Mouse (Mus musculus): ENCODE measurements around the gene Mapk1.
A peak's percentile ranks its signal among the peaks of the same experiment; 100 is the strongest.
"Not testable (repeated sequence)": the region's sequence is repeated elsewhere in the genome, so short reads cannot be mapped to it uniquely, and the experiment has no call there.

The Mapk1 gene

DNA sequence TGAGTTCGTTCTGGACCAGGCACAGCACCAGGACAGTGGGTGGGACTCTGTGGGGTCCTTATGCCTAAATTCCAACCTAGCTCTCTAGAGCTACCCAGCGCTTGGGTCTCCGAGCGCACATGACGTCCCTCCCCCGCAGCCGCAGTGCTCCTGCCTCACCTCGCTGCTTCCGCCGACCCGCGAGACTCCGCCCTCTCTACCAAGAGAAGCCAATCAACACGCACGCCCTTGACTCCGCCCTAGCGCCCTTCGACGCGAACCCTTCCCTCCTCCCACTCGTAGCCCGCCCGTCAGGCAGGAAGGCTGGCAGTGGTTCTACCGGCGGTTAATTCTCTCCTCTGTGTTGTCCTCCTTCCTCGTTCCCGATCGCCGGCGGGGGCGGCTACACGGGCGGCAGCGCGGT lies at the start of gene Mapk1:
Gene Mapk1, plus strand, starts transcription at position 252 of the 403 bp plus-strand sequence.
- DNase-seq (ENCODE audit: low read depth, low spot score) = peak; percentile 97

DNA sequence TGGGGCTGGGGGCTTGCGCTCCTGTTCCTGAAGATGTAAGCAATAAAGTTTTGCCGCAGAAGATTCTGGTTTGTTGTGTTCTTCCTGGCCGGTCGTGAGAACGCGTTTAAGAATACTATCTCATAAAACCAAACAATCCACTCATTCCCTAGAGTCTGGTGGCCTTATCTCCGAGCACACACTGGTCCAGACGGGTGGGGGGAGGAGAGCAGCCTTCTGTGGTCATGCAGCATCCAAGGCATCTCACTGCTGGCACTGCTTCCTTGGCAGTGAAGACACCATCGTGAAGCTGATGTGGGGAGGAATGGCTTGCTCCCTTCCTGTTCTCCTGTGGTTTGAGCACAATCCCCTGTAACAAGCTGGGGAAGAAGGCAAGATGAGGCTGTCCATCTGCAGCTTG lies 43.6 kb upstream of the Mapk1 start:
- no peak for DNase-seq (ENCODE audit: low read depth, low spot score)

DNA sequence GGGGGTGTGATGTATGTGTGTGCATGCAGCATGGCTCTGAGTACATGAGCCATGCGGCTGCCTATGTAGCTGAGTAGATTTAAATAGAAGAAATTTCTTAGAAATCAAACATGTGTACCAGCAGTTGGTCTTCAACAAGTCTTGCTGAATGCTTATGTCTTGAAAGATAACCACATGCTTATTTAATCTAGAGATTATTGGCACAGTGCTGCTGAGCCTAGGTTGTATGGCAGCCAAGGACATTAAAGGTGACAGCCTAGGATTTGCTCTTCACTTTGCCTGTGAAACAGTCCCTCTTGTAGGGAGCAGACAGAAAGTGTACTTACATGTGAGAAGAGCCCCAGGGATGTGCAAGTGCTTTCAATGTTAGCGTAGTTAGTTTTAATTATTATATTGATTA lies 42.1 kb upstream of the Mapk1 start:
- DNase-seq (ENCODE audit: low read depth, low spot score) = no peak

DNA sequence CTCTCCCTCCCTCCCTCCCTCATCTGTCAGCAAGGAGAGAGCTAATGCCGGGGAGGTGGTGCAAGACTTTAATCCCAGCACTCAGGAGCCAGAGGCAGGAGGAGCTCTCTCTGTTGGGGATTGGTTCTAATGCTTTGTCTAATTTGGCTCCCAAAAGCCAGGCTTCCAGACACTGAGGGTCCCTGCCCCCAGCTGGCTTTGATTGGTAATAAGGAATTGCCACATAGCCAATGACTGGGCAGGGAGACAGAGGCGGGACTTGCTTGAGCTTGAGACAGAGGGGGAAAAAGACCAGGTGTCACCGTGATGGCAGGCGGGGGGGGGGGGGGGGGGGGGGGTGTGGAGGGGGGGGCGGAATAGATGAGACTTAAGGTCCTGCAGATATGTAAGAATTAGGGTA lies 24.6 kb upstream of the Mapk1 start:
- no peak for DNase-seq (ENCODE audit: low read depth, low spot score)

DNA sequence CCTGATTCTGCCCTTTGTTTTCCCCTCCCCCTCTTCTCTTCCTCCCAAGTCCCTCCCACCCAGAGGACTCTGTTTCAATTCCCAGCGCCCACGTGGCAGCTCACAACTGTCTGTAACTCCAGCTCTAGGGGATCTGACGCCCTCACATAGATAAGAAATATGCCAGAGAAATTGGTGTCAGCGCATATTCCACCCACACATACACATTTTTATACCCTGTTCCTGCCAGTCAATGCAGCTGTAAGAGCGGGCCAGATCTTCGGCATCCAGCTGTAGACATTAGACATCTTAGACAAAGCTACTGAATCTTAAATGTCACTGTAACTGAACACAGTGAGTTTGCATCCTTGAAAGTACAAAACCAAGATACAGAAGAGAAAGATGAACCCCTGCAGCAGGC lies 23.3 kb upstream of the Mapk1 start:
- no peak for DNase-seq (ENCODE audit: low read depth, low spot score)

DNA sequence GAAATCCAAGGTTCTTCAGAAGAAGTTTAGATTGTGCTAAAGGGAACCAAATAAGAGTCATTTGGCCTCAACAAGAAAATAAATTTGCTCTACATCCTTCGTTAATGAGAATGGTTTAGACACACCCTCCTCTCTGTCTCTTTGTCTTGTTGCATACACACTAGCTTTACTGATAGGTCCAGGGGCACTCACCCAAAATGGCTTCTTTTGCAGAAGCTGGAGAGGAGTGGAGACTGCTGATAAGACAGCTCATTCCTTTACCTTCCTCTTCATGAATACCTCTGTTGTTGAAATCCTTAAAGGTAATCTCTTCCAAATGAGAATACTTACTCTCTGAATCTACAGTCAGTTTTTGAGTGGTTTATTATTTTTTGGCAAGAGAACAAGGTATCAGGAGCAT lies 18.0 kb upstream of the Mapk1 start:
- no peak for DNase-seq (ENCODE audit: low read depth, low spot score)

DNA sequence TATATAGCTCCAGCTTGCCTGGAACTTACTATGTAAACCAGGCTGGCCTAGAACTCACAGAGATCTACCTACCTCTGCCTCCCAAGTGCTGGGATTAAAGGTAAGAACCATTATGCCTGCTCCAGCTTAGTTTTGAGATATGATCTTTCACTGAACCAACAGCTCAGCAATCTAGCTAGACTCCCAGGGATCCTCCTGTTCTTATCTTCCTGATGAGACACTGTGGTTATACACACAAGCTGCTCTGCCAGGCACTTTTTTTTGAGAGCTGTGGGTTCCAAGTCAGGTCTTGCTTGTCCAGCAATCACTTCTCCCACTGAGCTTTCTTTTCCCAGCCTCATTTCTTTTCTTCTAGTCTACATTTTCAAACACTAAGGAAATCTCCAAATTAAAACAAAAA lies 16.9 kb upstream of the Mapk1 start:
- no peak for DNase-seq (ENCODE audit: low read depth, low spot score)

DNA sequence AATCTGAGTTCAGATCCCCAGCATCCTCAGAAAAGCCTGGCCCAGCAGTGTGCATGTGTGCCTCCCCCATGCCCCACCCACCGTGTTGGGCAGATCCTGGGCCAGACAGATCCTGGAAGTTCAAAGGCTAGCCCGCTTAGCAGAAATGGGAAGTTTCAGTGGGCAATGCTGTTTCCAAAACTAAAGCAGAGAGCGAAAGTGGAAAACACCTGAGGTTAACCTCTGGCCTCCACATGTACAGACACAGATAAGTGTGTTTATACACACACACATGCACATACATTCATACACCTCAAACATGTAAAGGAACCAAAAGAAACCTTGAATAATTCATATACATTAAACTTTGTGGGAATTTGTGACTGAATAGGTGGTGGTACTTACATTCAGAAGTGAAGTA lies 5.1 kb upstream of the Mapk1 start:
- no peak for DNase-seq (ENCODE audit: low read depth, low spot score)

DNA sequence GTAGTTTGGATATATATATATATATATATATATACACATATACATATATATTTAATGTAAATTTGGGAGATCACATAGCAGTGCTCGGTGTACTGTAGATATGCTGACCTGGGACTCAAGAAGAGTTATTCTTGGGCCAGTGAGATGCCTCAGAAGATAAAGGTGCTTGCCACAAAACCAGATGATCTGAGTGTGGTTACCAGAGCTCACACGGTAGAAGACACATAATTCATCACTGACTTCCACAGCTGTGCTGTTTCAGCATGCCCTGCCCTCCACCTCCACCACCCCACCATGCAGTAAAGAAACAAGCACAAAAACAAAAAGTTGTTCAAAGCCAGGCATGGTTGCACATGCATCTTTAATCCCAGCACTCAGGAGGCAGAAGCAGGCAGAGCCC lies 4.4 kb upstream of the Mapk1 start:
- DNase-seq (ENCODE audit: low read depth, low spot score) = no peak

DNA sequence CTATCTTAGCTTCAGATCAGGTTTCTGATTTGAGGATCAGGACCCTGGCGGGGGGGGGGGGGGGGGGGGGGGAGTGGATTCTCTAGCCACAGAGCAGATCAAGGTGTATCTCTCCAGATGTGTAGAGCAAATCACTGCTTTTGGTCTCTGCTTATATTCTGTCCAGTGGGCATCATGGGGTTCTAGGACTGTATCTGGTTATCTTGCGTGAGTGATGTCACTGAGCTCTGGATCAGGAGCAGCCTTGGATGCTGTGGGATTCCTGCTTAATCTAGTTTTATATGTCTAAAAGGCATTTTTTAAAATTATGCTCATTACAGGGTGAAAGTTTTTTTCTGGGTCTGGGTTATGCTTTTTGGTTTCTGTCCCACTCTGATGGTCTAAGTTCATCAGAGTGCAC lies 546 bp upstream of the Mapk1 start:
- no peak for DNase-seq (ENCODE audit: low read depth, low spot score)

DNA sequence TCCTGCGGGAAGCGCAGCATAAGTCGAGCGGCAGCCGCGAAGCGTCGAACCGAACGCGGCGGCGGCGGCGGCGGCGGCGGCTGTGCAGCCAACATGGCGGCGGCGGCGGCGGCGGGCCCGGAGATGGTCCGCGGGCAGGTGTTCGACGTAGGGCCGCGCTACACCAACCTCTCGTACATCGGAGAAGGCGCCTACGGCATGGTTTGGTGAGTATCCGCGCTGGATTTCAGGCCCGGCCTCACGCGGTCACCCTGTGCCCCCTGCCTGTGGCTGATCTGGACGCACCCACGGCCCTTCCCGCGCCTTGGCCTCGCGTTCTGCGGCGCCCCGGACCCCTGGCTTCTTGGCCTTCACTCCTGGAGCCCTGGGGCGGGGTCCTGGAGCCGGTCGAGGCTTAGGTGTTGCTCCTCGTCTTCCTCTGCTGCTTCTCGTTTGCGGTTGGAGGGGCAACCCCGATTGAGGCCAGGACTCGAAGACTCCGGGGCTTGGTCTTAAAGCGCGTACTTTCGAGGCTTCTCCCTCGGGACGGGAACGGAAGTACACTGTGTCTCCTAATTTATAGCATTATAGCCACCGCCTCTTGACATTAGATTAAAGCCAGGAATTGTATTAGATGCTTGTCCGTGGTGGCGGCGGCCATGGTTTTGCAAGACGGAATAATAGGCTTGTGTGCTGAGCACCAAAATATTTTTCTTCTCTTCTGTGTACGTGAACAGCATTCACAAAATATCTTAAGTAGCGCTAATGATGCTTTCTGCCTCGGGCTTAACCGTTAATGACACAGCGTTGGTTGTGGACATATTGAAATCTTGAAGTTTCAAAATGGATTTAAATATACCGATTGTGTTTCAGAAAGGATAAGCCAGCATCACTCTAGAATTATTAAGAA lies 596 bp downstream of the Mapk1 start:
- DNase-seq (ENCODE audit: low read depth, low spot score) = peak; percentile 63

DNA sequence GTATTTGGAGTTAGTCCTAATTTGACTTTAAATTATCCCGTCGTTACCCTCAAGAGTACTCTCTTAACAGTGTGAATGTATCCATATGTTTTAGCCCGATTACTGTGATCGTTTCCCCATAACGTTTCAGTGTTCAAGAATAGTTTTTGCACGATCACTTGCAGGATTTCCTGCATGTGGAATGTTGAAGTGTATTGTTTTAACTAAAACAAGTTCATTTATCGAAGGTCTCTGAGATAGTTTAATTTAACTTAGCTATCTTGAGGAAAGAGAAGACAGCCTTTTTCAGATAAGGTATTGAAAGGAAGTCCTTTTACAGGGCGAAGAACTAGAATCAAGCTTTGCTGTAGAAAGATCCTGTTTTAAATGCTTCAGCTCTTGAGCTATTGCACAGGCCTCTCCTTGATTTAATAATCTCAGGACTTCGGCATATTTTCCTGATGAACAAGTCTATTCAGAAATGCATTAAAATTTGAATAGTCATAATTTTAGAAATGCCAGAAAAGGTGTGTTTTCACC lies 1.3 kb downstream of the Mapk1 start:
- no peak for DNase-seq (ENCODE audit: low read depth, low spot score)

DNA sequence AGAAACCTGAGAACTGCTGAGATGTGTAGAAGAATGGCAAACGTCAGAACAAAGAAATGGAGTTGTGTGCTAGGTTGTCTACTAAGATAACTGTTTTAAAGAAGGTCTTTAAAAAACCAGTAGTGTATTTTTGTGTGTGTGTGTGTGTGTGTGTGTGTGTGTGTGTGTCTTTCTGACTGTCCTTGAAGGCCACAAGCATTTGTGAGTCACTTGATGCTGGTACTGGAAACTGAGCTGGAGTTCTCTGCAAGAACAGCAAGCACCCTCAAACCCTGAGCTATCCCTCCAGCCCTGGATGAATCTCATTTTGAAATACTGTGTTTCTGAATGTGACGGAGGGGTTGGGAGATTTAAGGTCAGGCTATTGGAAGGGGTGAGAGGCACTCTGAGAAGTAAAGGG lies 4.1 kb downstream of the Mapk1 start:
- DNase-seq (ENCODE audit: low read depth, low spot score) = no peak

DNA sequence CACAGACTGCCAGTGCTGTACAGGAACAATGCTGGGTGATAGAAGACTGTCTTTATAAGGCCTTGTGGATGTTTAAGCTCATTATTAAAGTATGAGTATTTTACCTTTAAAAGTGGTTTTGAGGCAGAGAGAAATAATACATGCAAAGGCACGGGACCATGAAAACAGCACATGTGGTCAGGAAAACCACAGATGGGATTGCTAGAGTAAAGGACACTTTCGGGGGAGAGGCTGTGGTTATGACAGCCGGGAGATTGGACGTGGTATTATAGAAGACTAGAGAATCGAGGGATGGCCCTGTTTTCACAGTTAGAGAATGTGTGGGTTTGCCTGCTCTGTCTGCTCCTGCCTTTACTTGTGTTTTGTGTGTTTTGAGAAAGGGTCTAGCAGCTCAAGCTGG lies 5.7 kb downstream of the Mapk1 start:
- no peak for DNase-seq (ENCODE audit: low read depth, low spot score)

DNA sequence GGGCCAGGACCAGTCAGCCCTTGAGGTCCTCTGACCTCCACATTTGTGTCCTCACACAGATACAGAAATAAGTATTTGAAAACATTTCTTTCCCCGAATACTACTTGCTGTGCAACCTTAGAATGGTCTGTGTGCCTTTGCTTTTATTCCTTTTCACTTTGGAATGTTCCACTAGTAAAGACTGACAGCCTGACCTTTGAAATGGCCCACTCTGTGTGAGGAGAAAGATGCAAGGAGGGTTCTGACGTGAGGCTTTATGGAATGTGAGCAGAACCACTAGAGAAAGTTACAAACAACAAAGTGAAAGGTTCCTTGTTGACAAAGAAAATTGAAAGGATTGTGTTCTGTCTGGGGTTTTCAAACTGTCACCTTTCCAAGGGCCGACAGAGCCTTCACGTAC lies 6.8 kb downstream of the Mapk1 start:
- no peak for DNase-seq (ENCODE audit: low read depth, low spot score)

DNA sequence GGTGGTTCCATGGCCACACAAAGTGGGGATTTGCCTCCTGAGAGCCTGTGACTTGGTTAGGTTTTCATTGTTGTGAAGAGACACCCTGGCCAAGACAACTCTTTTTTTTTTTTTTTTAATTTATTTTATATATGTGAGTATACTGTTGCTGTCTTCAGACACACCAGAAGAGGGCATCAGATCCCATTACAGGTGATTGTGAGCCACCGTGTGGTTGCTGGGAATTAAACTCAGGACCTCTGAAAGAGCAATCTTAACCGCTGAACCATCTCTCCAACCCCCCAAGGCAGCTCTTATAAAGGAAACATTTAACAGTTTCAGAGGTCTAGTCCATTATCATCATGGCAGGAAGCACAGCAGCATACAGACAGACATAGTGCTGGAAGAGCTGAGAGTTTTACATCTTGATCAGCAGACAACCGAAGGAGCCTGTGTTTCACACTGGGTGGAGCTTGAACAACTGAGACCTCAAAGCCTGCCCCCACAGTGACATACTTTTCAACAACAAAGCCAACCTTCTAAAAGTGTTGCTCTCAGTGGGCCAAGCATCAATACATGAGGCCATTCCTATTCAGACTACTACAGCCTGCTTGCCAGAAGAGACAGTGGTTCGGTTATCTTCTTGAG lies 11.4 kb downstream of the Mapk1 start:
- peak; percentile 59 for DNase-seq (ENCODE audit: low read depth, low spot score)

DNA sequence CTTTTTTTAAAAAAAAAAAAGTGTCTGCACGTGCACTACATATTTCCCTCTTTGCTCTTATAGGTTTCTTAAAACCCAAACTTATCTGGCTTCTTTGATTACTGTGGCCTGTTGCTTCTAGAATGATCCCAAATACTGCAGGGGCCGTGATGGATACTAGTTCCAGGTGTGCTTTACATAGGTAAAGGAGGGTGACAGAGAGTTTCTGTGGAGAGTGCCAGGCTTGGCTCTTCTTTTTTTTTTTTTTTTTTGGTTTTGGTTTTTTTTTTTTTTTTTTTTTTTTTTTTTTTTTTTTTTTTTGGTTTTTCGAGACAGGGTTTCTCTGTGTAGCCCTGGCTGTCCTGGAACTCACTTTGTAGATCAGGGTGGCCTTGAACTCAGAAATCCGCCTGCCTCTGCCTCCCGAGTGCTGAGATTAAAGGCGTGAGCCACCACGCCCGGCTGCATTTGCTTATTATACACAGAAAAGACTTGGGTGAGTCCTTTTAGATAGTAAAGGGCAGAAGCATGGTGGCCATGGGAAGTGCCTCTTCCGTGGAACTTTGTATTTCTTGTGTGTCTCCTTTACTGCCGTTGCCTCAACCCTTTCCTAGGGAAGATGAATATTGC lies 13.0 kb downstream of the Mapk1 start:
- DNase-seq (ENCODE audit: low read depth, low spot score) = not testable (repeated sequence)

DNA sequence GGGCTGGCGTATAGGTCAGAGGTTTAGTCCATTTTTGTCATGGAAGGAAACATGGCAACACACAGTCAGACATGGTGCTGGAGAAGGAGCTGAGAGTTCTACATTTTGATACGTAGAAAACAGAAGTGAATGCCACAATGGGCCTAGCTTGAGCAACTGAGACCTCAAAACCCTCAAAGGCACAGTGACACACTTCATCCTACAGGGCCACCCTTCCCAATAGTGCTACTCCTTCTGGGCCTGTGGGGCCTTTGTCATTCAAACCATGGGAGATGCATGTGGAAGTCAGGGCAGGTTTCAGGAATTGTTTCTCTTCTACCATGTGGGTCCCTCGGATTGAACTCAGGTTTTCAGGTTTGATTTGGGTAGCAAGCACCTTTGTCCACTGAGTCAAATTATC lies 17.9 kb downstream of the Mapk1 start:
- DNase-seq (ENCODE audit: low read depth, low spot score) = no peak

DNA sequence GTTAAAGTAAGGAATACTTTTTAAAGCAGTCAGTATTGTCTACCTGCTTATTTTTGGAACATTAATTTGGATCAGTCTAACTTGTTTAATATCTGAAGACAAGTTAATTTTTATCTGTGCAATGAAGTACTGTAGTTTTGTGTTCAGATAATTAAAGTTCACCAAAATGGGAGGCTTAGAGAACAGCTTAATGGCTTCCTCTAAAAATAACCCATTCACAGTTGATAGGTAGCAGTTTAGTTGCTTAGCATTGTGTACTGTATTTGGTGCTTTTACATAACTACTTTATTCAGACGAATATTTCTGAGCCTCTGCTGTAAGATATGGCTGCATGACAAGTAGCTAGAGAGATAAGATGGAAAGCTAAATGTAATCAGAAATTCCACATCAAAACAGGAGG lies 23.9 kb downstream of the Mapk1 start:
- DNase-seq (ENCODE audit: low read depth, low spot score) = no peak

DNA sequence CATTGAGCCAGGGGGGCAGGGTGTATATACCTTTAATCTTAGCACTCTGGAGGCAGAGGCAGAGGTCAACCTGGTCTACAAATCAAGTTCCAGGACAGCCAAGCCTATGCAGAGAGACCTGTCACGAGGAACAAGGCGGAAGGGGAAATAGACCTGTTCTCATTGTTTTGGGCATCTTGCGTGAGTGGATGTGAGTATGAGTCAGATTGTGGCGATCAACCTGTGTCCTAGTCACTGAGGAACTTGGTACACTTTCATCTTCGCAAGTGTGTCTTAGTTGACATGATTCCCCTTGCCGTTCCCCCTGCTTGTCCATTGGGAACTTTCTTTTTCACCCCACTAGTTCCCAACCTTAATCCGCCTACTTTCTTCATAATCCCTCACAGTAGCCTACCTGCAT lies 26.9 kb downstream of the Mapk1 start:
- no peak for DNase-seq (ENCODE audit: low read depth, low spot score)

DNA sequence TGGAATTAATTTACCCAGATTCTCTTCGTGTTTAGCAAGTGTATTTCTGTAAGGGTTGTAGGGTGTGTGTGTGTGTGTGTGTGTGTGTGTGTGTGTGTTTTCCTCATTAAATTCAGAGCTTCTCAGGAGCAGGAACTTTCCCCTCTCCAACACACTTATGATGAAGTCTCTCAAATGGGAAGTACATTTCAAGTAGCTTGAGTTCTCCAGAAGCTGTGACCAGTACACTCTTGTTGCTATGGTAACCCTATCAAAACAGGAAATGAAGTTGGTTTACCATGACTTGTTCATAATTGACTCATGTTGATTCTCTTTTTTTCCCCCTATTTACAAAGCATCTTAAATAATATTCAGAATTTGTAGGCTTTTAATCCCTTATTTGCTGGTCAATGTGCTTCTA lies 29.4 kb downstream of the Mapk1 start:
- DNase-seq (ENCODE audit: low read depth, low spot score) = peak; percentile 88

DNA sequence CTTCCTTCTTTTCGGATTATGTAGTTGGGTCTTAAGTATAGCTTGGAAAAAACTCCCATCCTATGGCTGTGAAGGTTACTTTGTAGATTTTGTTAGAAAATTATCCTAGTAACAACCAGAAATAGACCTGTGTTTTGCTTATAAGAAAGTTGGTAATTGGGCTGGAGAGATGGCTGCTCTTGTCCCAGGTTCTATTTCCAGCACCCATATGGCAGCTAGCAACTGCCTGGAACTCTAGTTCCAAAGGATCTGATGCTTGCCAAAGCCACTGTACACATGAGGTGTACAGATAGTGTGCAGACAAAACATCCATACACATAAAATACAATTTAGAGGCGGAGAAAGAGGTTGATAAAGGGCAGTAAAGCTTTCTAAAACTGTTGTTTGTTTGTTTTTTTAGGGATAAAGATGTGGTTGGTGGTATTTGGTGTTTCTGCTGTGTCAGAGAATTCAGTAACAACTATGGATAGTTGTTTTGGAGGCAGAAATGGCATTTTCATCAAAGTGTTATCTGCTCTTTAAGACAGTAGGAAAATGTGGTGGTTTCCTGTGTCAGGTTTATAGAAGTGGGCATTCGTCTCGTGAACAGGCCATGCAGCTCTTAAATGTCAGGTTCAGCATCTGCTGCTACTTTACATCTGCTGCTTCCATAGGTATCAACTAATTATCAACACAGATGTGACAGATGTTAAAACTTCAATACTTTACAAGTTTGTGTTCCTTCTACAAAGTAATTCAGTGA lies 32.1 kb downstream of the Mapk1 start:
- peak; percentile 78 for DNase-seq (ENCODE audit: low read depth, low spot score)
